Mouse (Mus musculus): ENCODE results near the gene Gart.

DNA sequence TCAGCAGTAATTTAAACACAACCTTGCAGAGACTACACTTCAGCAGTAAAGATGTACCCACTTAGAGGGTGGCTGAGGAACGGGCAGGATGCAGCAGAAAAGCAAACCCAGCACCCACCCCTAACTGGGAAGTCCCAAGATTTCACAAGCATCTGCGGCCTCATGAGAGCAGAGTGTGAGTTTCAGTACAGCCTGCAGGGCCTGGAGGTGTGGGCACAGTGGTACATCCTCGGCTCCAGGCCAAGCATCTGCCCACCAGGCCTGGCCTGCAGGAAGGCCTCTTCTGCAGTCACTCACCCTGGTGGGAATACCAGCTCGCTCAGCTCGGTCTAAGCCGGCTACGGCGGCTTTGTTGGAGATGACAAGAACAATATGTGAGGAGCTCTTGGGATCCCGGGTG, 23.7 kb downstream of the Gart start:
- no peak for TF ChIP-seq CTCF (conservative IDR thresholded peaks at IDR 0.05; ENCODE audit: insufficient read depth, insufficient read length, low read depth, low read length)
- TF ChIP-seq POLR2A (IDR thresholded peaks at IDR 0.05; ENCODE audit: low read depth, low read length), result no peak

Data from kidney, adult 2 months (tissue).